Mouse (Mus musculus): ENCODE results near the gene Trp53bp1. TPM values are rescaled to one million over a fixed set of nuclear protein-coding genes. Genes with fewer than 3 reads are reported as not detected.
A peak's percentile ranks its signal among the peaks of the same experiment; 100 is the strongest.

Trp53bp1 gene
- polyA plus RNA-seq, 1 experiment, result 8.6 TPM

DNA sequence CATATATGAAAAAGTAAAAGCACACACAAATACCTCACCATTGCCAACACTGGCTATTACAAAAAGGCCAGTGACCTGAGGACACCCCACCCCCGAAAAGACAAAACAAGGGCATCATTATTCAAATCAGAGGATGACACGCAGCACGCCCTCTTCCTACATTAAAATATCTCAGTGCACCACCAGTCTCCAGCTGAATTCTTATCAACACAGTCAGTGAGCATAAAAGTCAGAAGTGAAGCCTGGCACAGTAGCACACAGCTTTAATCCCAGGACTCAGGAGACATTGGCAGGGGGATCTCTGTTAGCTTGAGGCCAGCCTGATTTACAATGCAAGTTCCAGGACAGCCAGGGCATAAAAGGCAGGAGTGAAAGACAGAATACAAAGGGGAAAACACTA, 64.7 kb downstream of the Trp53bp1 start:
- Histone ChIP-seq H3K4me3 (replicated peaks) (no peak overlapping the region), H3K4me1 (peaks cover 27% of the 10 kb centered on the region), H3K36me3 (replicated peaks; ENCODE audit: low read length) (peaks cover 98% of the 10 kb centered on the region), H3K9me3 (no peaks in the 10 kb centered on the region), H3K27me3 (replicated peaks) (no peaks in the 10 kb centered on the region)
- TF ChIP-seq GATA1 (IDR thresholded peaks at IDR 0.05; ENCODE audit: borderline replicate concordance, low read length) (no peak), FLI1 (IDR thresholded peaks at IDR 0.05; ENCODE audit: low read length) (no peak)

DNA sequence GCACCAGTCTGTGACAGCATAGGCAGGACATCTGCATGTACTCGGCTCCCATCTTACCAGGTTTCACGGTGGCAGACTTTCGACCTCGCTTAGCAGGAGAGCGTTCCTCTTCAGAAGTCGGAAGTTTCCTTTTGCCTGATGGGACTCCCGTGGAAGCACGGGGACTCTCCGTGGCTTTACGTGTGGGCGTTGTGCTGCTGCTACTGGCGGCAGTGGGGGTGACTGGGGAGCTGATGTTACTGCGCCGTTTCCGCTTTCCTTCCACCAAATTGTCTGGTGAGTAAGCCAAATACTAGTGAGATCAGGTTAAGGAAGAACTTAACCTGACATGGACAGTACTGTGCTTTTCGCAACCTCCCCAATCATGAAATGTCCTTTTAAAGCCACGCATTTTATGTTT, 66.9 kb downstream of the Trp53bp1 start:
- Histone ChIP-seq H3K9me3 (no peaks in the 10 kb centered on the region), H3K36me3 (replicated peaks; ENCODE audit: low read length) (peaks cover 99% of the 10 kb centered on the region)
- no peak for TF ChIP-seq GATA1 (IDR thresholded peaks at IDR 0.05; ENCODE audit: borderline replicate concordance, low read length)
- no peak for TF ChIP-seq FLI1 (IDR thresholded peaks at IDR 0.05; ENCODE audit: low read length)

DNA sequence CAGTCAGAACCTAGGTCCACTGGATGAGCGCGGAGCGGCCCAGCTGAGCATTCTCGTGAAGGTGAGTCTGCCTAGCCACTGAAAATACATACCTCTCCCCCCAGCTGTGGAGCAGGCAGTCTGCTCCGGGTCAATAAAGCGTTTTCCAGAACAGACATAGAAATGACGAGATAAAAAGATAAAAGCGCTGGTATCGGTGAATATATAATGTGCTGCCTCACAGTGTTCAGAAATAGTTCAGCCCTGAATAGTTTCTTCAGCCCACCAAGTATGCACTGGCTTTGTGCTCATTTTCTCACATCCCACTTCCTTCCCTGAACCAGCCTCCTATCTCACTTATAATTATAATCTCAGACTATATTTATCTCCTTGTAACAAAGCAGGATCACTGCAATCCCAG, 75.7 kb downstream of the Trp53bp1 start:
- H3K27me3 ChIP-seq (replicated peaks), result no peaks in the 10 kb centered on the region
- no peaks in the 10 kb centered on the region for H3K9me3 ChIP-seq
- TF ChIP-seq GATA1 (IDR thresholded peaks at IDR 0.05; ENCODE audit: borderline replicate concordance, low read length), result no peak
- no peak for TF ChIP-seq FLI1 (IDR thresholded peaks at IDR 0.05; ENCODE audit: low read length)
- H3K4me1 ChIP-seq, result no peaks in the 10 kb centered on the region
- no peak overlapping the region for H3K4me3 ChIP-seq (replicated peaks)
- peaks cover 98% of the 10 kb centered on the region for H3K36me3 ChIP-seq (replicated peaks; ENCODE audit: low read length)

More for the DNA sequence above, 66.9 kb downstream of the Trp53bp1 start:
- H3K4me1 ChIP-seq, result peaks cover 27% of the 10 kb centered on the region
- H3K27me3 ChIP-seq (replicated peaks), result no peaks in the 10 kb centered on the region
- no peak overlapping the region for H3K4me3 ChIP-seq (replicated peaks)

DNA sequence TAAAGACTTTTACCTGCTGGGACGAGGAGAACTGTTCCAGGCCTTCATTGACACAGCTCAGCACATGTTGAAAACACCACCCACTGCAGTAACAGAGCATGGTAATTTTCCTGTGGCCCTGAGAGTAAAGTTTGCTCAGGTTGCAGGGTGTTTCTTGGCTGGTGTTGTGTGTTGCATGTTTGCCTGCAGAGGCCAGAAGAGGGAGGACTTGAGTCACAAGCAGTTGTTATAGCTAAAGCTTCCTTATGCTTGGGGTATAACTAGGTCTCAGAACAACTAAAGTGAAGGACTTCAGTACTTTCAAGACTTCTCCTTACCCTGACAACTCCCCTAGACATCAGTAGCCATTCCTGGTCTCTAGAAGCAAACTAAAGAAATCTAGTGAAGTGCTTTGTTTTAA, 82.7 kb downstream of the Trp53bp1 start:
- no peaks in the 10 kb centered on the region for H3K4me1 ChIP-seq
- no peaks in the 10 kb centered on the region for H3K27me3 ChIP-seq (replicated peaks)
- TF ChIP-seq GATA1 (IDR thresholded peaks at IDR 0.05; ENCODE audit: borderline replicate concordance, low read length) (no peak), FLI1 (IDR thresholded peaks at IDR 0.05; ENCODE audit: low read length) (no peak)
- peaks cover 97% of the 10 kb centered on the region for H3K36me3 ChIP-seq (replicated peaks; ENCODE audit: low read length)
- H3K4me3 ChIP-seq (replicated peaks), result no peak overlapping the region
- no peaks in the 10 kb centered on the region for H3K9me3 ChIP-seq

DNA sequence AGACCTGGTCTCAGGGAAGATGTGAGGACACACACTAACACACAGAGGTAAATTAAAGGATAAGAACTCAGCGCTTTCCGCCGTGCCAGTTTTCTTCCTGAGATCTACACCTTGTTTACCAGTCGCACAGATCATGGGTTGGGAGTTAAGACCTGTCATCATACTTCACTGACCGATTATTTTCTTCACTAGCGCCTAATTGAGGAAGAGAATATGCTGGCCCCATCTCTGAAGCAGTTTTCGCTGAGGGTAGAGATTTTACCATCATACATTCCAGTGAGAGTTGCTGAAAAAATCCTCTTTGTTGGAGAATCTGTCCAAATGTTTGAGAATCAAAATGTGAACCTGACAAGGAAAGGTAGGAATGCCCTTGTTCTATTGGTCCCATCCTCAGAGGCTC, 87.1 kb downstream of the Trp53bp1 start:
- H3K36me3 ChIP-seq (replicated peaks; ENCODE audit: low read length), result peaks cover 96% of the 10 kb centered on the region

DNA sequence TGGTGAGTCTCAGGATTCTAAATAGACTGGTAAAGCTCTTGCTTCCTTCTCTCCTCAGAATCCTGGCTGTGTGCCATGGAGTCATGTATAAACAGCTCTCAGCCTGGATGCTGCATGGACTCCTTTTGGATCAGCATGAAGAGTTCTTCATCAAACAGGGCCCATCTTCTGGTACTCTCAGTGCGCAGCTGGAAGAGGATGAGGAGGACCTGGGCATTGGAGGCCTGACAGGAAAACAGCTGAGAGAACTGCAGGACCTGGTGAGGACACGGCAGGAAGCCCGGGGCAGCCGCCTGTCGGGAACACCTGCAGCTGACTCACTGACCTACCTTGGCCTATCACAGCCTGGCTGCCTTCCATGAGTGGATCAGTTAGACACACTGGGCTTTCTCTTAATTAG, 87.8 kb downstream of the Trp53bp1 start:
- Histone ChIP-seq H3K36me3 (replicated peaks; ENCODE audit: low read length) (peaks cover 91% of the 10 kb centered on the region), H3K4me3 (replicated peaks) (no peak overlapping the region), H3K27me3 (replicated peaks) (no peaks in the 10 kb centered on the region), H3K9me3 (no peaks in the 10 kb centered on the region), H3K4me1 (peaks cover 24% of the 10 kb centered on the region)
- TF ChIP-seq FLI1 (IDR thresholded peaks at IDR 0.05; ENCODE audit: low read length) (no peak), GATA1 (IDR thresholded peaks at IDR 0.05; ENCODE audit: borderline replicate concordance, low read length) (no peak)

More for the DNA sequence above, 87.1 kb downstream of the Trp53bp1 start:
- Histone ChIP-seq H3K27me3 (replicated peaks) (no peaks in the 10 kb centered on the region), H3K9me3 (no peaks in the 10 kb centered on the region), H3K4me3 (replicated peaks) (no peak overlapping the region), H3K4me1 (peaks cover 20% of the 10 kb centered on the region)
- no peak for TF ChIP-seq GATA1 (IDR thresholded peaks at IDR 0.05; ENCODE audit: borderline replicate concordance, low read length)
- no peak for TF ChIP-seq FLI1 (IDR thresholded peaks at IDR 0.05; ENCODE audit: low read length)

DNA sequence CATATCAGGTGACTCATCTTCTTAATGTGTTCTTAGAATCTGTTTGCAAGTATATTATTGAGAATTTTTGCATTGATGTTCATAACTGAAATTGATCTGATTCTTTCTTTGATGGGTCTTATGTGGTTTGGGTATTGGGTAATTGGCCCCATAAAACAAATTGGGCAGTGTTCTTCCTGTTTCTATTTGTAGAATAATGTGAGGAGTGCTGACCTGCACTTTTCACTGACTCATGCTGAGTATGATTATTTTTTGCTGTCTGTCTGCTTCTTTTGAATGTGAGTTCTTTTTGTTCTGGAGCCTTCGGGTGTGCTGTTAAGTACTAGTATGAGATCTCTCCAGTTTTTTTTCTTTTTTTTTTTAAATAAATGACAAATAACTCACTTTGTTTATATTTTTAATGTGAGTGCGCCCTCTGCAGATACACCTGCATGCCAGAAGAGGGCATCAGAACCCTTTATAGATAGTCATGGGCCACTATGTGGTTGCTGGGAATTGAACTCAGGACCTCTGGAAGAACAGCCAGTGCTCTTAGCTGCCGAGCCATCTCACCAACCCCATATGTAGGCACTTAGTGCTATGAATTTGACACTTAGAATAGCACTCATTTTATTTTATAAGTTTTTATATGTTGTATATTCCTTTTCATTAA, 92.3 kb downstream of the Trp53bp1 start:
- Histone ChIP-seq H3K36me3 (replicated peaks; ENCODE audit: low read length) (peaks cover 92% of the 10 kb centered on the region), H3K27me3 (replicated peaks) (no peaks in the 10 kb centered on the region), H3K9me3 (no peaks in the 10 kb centered on the region), H3K4me3 (replicated peaks) (no peak overlapping the region), H3K4me1 (peaks cover 39% of the 10 kb centered on the region)
- TF ChIP-seq FLI1 (IDR thresholded peaks at IDR 0.05; ENCODE audit: low read length) (no peak), GATA1 (IDR thresholded peaks at IDR 0.05; ENCODE audit: borderline replicate concordance, low read length) (no peak)

DNA sequence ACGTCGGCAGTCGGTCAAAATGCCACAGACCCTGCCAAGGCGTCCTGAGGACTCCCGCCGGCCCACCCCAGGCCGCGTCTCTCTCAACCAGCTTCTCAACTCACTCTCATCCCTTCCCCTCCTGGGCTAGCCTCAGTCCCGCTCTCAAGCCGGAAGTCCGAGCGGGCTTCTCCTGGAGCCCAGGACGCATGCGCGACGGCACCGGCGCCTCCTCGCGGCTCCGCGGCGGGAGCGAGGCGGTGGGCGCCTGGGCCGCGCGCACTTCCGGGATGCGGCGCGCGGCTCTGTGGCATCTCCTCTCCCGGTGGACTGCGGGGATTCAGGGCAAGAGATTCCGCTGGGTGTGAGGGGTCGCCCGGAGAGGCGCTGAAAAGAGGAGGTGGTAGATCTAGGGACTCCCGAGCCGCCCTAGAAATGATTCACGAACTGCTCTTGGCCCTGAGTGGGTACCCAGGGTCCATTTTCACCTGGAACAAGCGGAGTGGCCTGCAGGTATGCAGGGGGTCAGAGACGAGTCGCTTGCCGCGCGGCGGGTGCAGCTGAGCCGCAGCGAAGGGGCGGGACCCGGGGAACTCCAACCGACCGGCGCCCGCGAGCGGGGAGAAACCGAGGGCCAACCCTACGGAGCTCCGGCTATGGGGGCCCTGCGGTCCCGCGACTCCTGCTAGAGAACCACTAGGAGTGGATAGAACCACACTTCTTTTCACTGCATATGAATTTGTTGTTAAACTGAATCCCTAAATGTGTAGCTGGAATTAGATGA, 100.0 kb downstream of the Trp53bp1 start, which contains the start of gene Zscan29:
Gene Zscan29 (minus strand): TSS at position 146 of the 763 bp plus-strand sequence.
- peak within 1 kb of the TSS; percentile 93 for H3K4me3 ChIP-seq (replicated peaks)
- peaks cover 36% of the 10 kb centered on the region for H3K4me1 ChIP-seq
- H3K27me3 ChIP-seq (replicated peaks), result no peaks in the 10 kb centered on the region
- TF ChIP-seq FLI1 (IDR thresholded peaks at IDR 0.05; ENCODE audit: low read length) (no peak; the same call in 1 of the 2 replicates), GATA1 (IDR thresholded peaks at IDR 0.05; ENCODE audit: borderline replicate concordance, low read length) (no peak)
- H3K36me3 ChIP-seq (replicated peaks; ENCODE audit: low read length), result peaks cover 61% of the 10 kb centered on the region
- H3K9me3 ChIP-seq, result no peaks in the 10 kb centered on the region

DNA sequence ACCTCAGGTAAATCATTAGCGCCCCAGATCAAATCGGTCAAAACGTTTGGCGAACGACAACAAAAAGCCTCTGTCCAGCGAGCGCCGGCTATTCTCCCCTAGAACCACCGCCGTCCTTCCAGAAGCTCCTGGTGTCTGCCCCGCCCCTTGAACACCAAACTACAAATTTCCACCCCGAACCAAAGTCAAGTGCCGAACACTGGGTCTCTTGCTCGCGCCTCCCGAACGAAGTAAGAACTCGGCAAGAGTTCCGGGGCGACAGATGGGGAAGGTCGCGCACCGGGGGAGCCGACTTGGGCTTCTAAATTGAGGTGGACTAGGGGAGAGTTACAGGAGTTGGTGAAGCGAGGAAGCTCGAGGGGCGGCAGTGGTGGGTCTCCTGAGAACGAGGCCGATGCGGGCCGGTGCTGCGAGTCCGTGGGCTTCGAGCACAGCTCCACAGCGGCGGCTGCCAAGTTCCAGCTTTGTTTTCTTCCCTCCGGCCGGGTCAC, 100.7 kb downstream of the Trp53bp1 start, which contains the start of gene Tubgcp4:
Gene Tubgcp4 (plus strand): TSS at position 174 of the 491 bp plus-strand sequence.
- Histone ChIP-seq H3K4me1 (peaks cover 39% of the 10 kb centered on the region), H3K9me3 (no peaks in the 10 kb centered on the region), H3K36me3 (replicated peaks; ENCODE audit: low read length) (peaks cover 60% of the 10 kb centered on the region), H3K27me3 (replicated peaks) (no peaks in the 10 kb centered on the region), H3K4me3 (replicated peaks) (peak within 1 kb of the TSS; percentile 93)
- TF ChIP-seq FLI1 (IDR thresholded peaks at IDR 0.05; ENCODE audit: low read length) (no peak), GATA1 (IDR thresholded peaks at IDR 0.05; ENCODE audit: borderline replicate concordance, low read length) (no peak)

DNA sequence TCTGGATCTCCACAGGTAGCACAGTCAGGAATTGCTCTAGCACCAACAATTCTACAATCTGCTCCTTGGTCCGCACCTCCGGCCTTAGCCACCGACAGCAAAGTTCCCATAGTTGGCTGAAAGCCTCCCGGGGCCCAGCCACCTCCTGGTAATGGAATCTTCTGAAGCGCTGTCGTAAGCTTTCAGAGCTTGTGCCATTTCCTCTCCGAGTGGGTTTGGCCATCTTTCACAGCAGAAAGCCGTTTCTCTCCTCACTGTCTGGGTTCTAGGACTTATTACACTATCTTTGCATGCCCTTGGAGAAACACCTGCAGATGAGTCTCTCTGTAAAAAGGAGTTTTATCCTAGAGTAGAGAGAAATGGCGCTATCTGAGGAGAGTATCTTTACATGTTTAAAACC, 101.3 kb downstream of the Trp53bp1 start:
- peaks cover 39% of the 10 kb centered on the region for H3K4me1 ChIP-seq
- TF ChIP-seq GATA1 (IDR thresholded peaks at IDR 0.05; ENCODE audit: borderline replicate concordance, low read length), result no peak
- TF ChIP-seq FLI1 (IDR thresholded peaks at IDR 0.05; ENCODE audit: low read length), result no peak
- H3K9me3 ChIP-seq, result no peaks in the 10 kb centered on the region
- H3K4me3 ChIP-seq (replicated peaks), result peak overlapping the region; percentile 93
- no peaks in the 10 kb centered on the region for H3K27me3 ChIP-seq (replicated peaks)
- peaks cover 58% of the 10 kb centered on the region for H3K36me3 ChIP-seq (replicated peaks; ENCODE audit: low read length)

Data from megakaryocyte, embryonic 14.5 days (primary cell).